Mouse (Mus musculus) T-helper 17 cell (primary cell): Measurements from ENCODE around the gene Plaa.

ENCODE experiments used
- in situ Hi-C, 2 experiments: fragments of 300-600 bp; cut with MboI, MseI; formaldehyde crosslinking; loops; 1 replicate in 1 of 2; 2 replicates in 1 of 2; pipeline ENCODE4 v1.15.1; 2025; ENCODE audit warnings: high pct_unique_total_duplicates in 2 of 2

Gene Plaa

DNA sequence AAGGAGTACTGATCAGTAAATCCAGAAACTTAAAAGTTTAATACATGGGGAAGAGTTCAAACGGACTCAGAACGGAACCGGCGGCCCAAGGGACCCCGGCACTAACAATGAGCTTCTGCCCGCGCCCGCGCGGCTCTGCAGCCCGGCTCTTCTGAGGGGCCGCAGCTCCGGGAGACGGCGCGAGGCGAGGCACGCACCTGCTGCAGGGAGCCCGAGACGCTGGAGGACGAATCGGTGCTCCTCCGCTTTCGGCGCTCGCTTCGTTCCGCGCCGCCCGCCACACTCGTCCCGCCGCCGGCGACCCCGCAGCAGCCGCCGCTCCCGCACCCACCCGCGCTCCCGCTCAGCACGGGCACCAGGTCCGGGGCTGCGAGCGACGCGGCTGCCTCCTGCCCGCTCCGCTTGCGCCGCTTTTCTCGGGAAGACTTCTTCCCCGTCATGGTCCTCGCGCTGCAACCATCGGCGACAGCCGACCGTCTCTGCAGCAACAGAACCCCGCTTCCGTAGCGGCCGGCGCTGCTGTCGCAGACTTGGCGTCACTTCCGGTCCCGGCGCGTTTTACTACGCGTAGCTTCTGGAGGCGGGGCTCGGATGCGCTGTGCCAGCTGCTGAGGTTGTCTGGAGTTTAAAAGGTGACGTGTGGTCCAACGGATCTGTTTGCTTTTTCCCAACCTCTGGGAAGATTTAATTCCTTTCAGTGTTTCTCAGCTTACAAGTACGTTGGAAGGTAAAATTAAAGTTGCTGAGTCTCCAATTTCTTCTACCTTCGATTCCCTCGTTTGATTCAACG, 46.6 kb downstream of the Plaa start, which contains the start of the genes Gm10306 and Caap1:
Gene Gm10306 (plus strand): TSS at position 282 of the 790 bp plus-strand sequence.
Gene Caap1 (minus strand): TSS at position 532 of the 790 bp plus-strand sequence.
- in situ Hi-C loops: loop anchor here (5.0 to 10.0 kb wide), 2 partner anchors 41 to 1408 kb away; partner anchors contain the start of gene Hook1 (in 1 of the 2)

GRCm38 (mm10) chr4:94554955-94555494, 48.0 kb downstream of the Plaa start:
- in situ Hi-C loops: loop anchor here (5.0 to 10.0 kb wide), 2 partner anchors 42 to 1410 kb away; partner anchors contain the start of gene Hook1 (in 1 of the 2)

GRCm38 (mm10) chr4:94544321-94544720, 58.7 kb downstream of the Plaa start:
- in situ Hi-C loops: loop anchor here in 1 of 2 experiments (25.0 kb wide), 1 partner anchor 1207 kb away; the partner anchor contains the start of gene Tusc1

DNA sequence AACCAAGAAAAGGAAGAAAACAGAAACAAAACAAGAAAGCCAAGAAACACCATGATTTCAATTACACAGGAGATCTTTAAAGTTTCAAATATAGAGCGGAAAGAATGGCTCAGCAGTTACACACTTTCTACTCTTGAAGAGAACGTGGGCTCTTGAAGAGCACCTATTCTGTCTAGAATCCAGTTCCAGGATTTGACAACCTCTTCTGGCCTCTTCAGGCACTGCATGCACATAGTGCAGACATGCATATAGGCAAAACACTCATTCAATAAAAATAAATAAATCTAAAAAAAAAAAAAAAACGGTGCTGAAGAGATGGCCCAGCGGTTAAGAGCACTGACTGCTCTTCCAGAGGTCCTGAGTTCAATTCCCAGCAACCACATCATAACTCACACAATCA, 60.0 kb downstream of the Plaa start:
- in situ Hi-C loops: loop anchor here in 1 of 2 experiments (25.0 kb wide), 1 partner anchor 1206 kb away; the partner anchor contains the start of gene Tusc1

- in situ Hi-C loops: loop anchor here in 1 of 2 experiments (25.0 kb wide), 1 partner anchor 1196 kb away; the partner anchor contains the start of gene Tusc1
These were observed 69.8 kb downstream of the Plaa start for GRCm38 (mm10) chr4:94533205-94533604.

- in situ Hi-C loops: loop anchor here in 1 of 2 experiments (25.0 kb wide), 1 partner anchor 1192 kb away; the partner anchor contains the start of gene Tusc1
These were observed 73.6 kb downstream of the Plaa start for GRCm38 (mm10) chr4:94529448-94529847.

DNA sequence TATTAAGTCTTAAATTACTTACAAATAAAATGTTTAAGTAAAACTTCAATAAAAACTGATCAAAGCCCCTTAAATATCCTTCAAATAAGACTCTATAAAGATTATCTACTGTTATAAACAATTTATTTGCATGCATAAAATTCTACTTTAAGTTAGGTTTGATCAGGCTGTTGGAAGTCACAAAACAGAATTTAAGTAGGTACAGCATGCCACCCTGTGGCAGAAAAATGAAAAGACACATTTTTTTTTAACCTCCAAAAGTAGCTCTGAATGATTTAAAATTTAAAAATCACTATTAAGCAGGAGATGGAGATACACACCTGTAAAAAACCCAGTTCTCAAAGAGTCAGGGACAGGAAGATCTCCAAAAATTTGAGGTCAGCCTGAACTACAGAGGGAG, 79.7 kb downstream of the Plaa start:
- in situ Hi-C loops: loop anchor here in 1 of 2 experiments (25.0 kb wide), 1 partner anchor 1311 kb away; no protein-coding TSS in a partner anchor

DNA sequence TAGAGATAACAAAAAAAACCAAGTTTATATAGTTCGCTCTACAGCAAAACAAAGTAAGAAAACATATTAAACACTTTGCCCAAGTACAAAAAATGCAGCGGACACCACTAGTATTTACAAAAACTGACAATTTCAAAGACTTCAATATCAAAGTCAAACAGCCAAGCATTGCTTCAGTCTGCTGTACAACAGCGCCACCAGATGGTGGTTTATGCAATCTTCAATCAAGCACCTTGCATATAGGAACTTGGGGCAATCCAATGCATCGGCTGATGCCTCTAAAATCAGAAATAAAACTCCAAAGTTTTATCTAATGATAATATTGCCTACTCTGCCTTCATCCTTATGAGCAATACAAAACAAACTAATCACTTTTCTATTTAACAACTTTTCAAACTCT, 85.4 kb downstream of the Plaa start:
- in situ Hi-C loops: loop anchor here in 1 of 2 experiments (25.0 kb wide), 1 partner anchor 1305 kb away; no protein-coding TSS in a partner anchor
